Mouse (Mus musculus) ES-Bruce4 (cell line): ENCODE results near the gene Olfr1174-ps.

ENCODE experiments used
- CTCF ChIP-seq: IDR thresholded peaks from one replicate; pipeline ENCODE4 v1.8.1; 2011; ENCODE audit warnings: low read depth, low read length
- EP300 ChIP-seq: IDR thresholded peaks from 2 replicates; pipeline ENCODE4 v1.6.1; 2011; ENCODE audit warnings: low read depth, low read length; ENCODE audit not compliant: insufficient read depth
- POLR2A ChIP-seq: IDR thresholded peaks from one replicate; pipeline ENCODE4 v1.8.1; 2011; ENCODE audit warnings: low read length; ENCODE audit not compliant: insufficient read depth

GRCm38 (mm10) chr2:88279775-88280174 lies 35.2 kb downstream of the Olfr1174-ps start, which contains the start of gene Olfr1173:
- TF ChIP-seq CTCF: no peak
- no peak for TF ChIP-seq EP300
- no peak for TF ChIP-seq POLR2A
